Mouse (Mus musculus) small intestine, adult 2 months (tissue): ENCODE data around the gene Ndufa13.

ENCODE experiments used
- CTCF ChIP-seq: fragments of 200-500 bp; IDR thresholded peaks from 2 replicates; pipeline ENCODE4 v1.5.1; 2012; ENCODE audit warnings: low read depth, mild to moderate bottlenecking, control low read depth, inconsistent platforms, low read length, moderate library complexity, mixed read lengths; ENCODE audit not compliant: insufficient replicate concordance, insufficient read length; ENCODE audit errors: extremely low read depth
- POLR2A ChIP-seq: fragments of 200-500 bp; IDR thresholded peaks from 2 replicates; pipeline ENCODE4 v1.6.1; 2012; ENCODE audit warnings: low read depth, mild to moderate bottlenecking, control low read depth, inconsistent platforms, low read length, moderate library complexity

GRCm38 (mm10) chr8:69911917-69912316 is 9.6 kb upstream of the Ndufa13 start:
- no peak for TF ChIP-seq POLR2A
- TF ChIP-seq CTCF = no peak
